Mouse (Mus musculus) limb, embryonic 12.5 days (tissue): ENCODE data around the gene Upf1. TPM values are rescaled to one million over a fixed set of nuclear protein-coding genes. Genes with fewer than 3 reads are reported as not detected.

Experiments used
- ATAC-seq: fragments of 200-750 bp; cut with Nextera tagmentation; 2 replicates; pipeline ENCODE4 v1.8.0; 2017; ENCODE audit warnings: low read depth, moderate TSS enrichment; ENCODE audit not compliant: insufficient number of reproducible peaks, insufficient read depth, low FRiP score, low TSS enrichment
- H3K27ac ChIP-seq: fragments of 300-500 bp; sonication (generic); 2 replicates; pipeline ENCODE4 v1.5.1; 2016; ENCODE audit warnings: mild to moderate bottlenecking, moderate library complexity
- H3K27me3 ChIP-seq: fragments of 300-500 bp; sonication (generic); 2 replicates; pipeline ENCODE4 v1.6.1; 2016; ENCODE audit warnings: mild to moderate bottlenecking, moderate library complexity
- H3K36me3 ChIP-seq: fragments of 300-500 bp; sonication (generic); 2 replicates; pipeline ENCODE4 v1.6.1; 2016; ENCODE audit warnings: mild to moderate bottlenecking, moderate library complexity
- H3K4me1 ChIP-seq: fragments of 300-500 bp; sonication (generic); replicated peaks from 2 replicates; pipeline ENCODE4 v1.6.1; 2016
- H3K4me2 ChIP-seq: fragments of 300-500 bp; sonication (generic); 2 replicates; pipeline ENCODE4 v1.6.1; 2016; ENCODE audit warnings: mild to moderate bottlenecking, moderate library complexity
- H3K4me3 ChIP-seq: fragments of 300-500 bp; sonication (generic); replicated peaks from 2 replicates; pipeline ENCODE4 v1.5.1; 2016; ENCODE audit warnings: mild to moderate bottlenecking
- H3K9ac ChIP-seq: fragments of 300-500 bp; sonication (generic); replicated peaks from 2 replicates; pipeline ENCODE4 v1.6.1; 2016; ENCODE audit warnings: mild to moderate bottlenecking, moderate library complexity
- H3K9me3 ChIP-seq: fragments of 300-500 bp; sonication (generic); 2 replicates; pipeline ENCODE4 v1.6.1; 2016; ENCODE audit warnings: mild to moderate bottlenecking, moderate library complexity
- WGBS: fragments of 180-500 bp; shearing (Covaris S2); methylation state at CpG from one replicate; pipeline ENCODE4 v1.1.7; 2016; 5-methylcytosine and 5-hydroxymethylcytosine counted together
- polyA plus RNA-seq: library from polyadenylated mRNA; unstranded; fragments of >200 nt; fragmentation: Nextera tagmentation; extraction: Ambion mirVana; gene quantifications from 2 replicates; pipeline ENCODE4 v1.2.1, GENCODE M21; 2016

Upf1 gene
- polyA plus RNA-seq, 1 experiment from 2014 or later: 32.5 TPM

- H3K27me3 ChIP-seq: no peaks in the 10 kb centered on the region
- H3K9ac ChIP-seq: no peak overlapping the region
- no peak for ATAC-seq
- H3K4me3 ChIP-seq: no peak overlapping the region
- peaks cover 14% of the 10 kb centered on the region for H3K36me3 ChIP-seq
- no peaks in the 10 kb centered on the region for H3K9me3 ChIP-seq
- H3K27ac ChIP-seq: peak overlapping the region; percentile 41; the same call in 1 of the 2 replicates
- H3K4me2 ChIP-seq: peak overlapping the region; percentile 80
- 82% methylated on average over 5 of the region's 5 CpGs for WGBS
- H3K4me1 ChIP-seq: peaks cover 32% of the 10 kb centered on the region
Observed at GRCm38 (mm10) chr8:70317872-70318271, 35.2 kb downstream of the Upf1 start.

GRCm38 (mm10) chr8:70316511-70317504, 36.3 kb downstream of the Upf1 start:
- WGBS: 13% methylated on average over 15 of the region's 15 CpGs
- peaks cover 25% of the 10 kb centered on the region for H3K36me3 ChIP-seq
- ATAC-seq: peak; percentile 72
- H3K27ac ChIP-seq: peak overlapping the region; percentile 84
- H3K9ac ChIP-seq: peak overlapping the region; percentile 72
- H3K4me1 ChIP-seq: peaks cover 32% of the 10 kb centered on the region
- H3K9me3 ChIP-seq: no peaks in the 10 kb centered on the region
- H3K4me2 ChIP-seq: peak overlapping the region; percentile 80
- no peaks in the 10 kb centered on the region for H3K27me3 ChIP-seq
- peak overlapping the region; percentile 63 for H3K4me3 ChIP-seq

GRCm38 (mm10) chr8:70315624-70316510, 37.2 kb downstream of the Upf1 start, which contains the start of gene Cers1:
Gene Cers1 (plus strand): TSS chr8:70315775.
- Histone ChIP-seq H3K4me1 (peaks cover 32% of the 10 kb centered on the region), H3K9me3 (no peaks in the 10 kb centered on the region), H3K9ac (peak within 1 kb of the TSS; percentile 72), H3K36me3 (peaks cover 34% of the 10 kb centered on the region), H3K4me2 (peak within 1 kb of the TSS; percentile 80), H3K4me3 (peak within 1 kb of the TSS; percentile 63), H3K27ac (peak within 1 kb of the TSS; percentile 84), H3K27me3 (no peaks in the 10 kb centered on the region)
- WGBS: 2% methylated on average over 66 of the region's 66 CpGs
- peak; percentile 49 for ATAC-seq

GRCm38 (mm10) chr8:70313399-70313798, 39.7 kb downstream of the Upf1 start:
- Histone ChIP-seq H3K9me3 (no peaks in the 10 kb centered on the region), H3K9ac (no peak overlapping the region), H3K36me3 (peaks cover 54% of the 10 kb centered on the region), H3K4me1 (peaks cover 32% of the 10 kb centered on the region), H3K4me2 (no peak overlapping the region), H3K4me3 (no peak overlapping the region), H3K27ac (no peak overlapping the region), H3K27me3 (no peaks in the 10 kb centered on the region)
- WGBS: 91% methylated on average over 2 of the region's 2 CpGs
- no peak for ATAC-seq

GRCm38 (mm10) chr8:70309311-70309710, 43.8 kb downstream of the Upf1 start:
- WGBS: 37% methylated on average over 2 of the region's 2 CpGs
- ATAC-seq: no peak
- no peak overlapping the region for H3K27ac ChIP-seq
- H3K9me3 ChIP-seq: no peaks in the 10 kb centered on the region
- no peaks in the 10 kb centered on the region for H3K4me1 ChIP-seq
- no peak overlapping the region for H3K9ac ChIP-seq
- H3K27me3 ChIP-seq: no peaks in the 10 kb centered on the region
- H3K4me2 ChIP-seq: no peak overlapping the region
- peaks cover 88% of the 10 kb centered on the region for H3K36me3 ChIP-seq
- no peak overlapping the region for H3K4me3 ChIP-seq

GRCm38 (mm10) chr8:70302901-70303300, 50.2 kb downstream of the Upf1 start:
- peak overlapping the region; percentile 76 for H3K9ac ChIP-seq
- peak overlapping the region; percentile 75 for H3K27ac ChIP-seq
- H3K4me2 ChIP-seq: peak overlapping the region; percentile 95
- H3K4me1 ChIP-seq: peaks cover 20% of the 10 kb centered on the region
- WGBS: 4% methylated on average over 16 of the region's 16 CpGs
- peak overlapping the region; percentile 77 for H3K4me3 ChIP-seq
- ATAC-seq: no peak
- H3K9me3 ChIP-seq: no peaks in the 10 kb centered on the region
- H3K27me3 ChIP-seq: no peaks in the 10 kb centered on the region
- peaks cover 59% of the 10 kb centered on the region for H3K36me3 ChIP-seq

- peak within 1 kb of the TSS; percentile 75 for H3K27ac ChIP-seq
- peak within 1 kb of the TSS; percentile 76 for H3K9ac ChIP-seq
- peak; percentile 79 for ATAC-seq
- no peaks in the 10 kb centered on the region for H3K9me3 ChIP-seq
- under 1% methylated on average over 40 of the region's 40 CpGs for WGBS
- peaks cover 20% of the 10 kb centered on the region for H3K4me1 ChIP-seq
- H3K4me3 ChIP-seq: peak within 1 kb of the TSS; percentile 77
- H3K27me3 ChIP-seq: no peaks in the 10 kb centered on the region
- H3K36me3 ChIP-seq: peaks cover 59% of the 10 kb centered on the region
- peak within 1 kb of the TSS; percentile 95 for H3K4me2 ChIP-seq
Observed at GRCm38 (mm10) chr8:70302358-70302890, 50.7 kb downstream of the Upf1 start, which contains the start of the genes Ddx49 and Cope. Gene Ddx49 (minus strand): TSS chr8:70302489. Gene Cope (plus strand): TSS chr8:70302518.

- H3K36me3 ChIP-seq: peaks cover 61% of the 10 kb centered on the region
Observed at GRCm38 (mm10) chr8:70300881-70301280, 52.2 kb downstream of the Upf1 start.

GRCm38 (mm10) chr8:70293988-70294405, 59.1 kb downstream of the Upf1 start:
- H3K36me3 ChIP-seq: peaks cover 98% of the 10 kb centered on the region
- H3K27me3 ChIP-seq: no peaks in the 10 kb centered on the region
- H3K4me3 ChIP-seq: no peak overlapping the region
- H3K9ac ChIP-seq: no peak overlapping the region
- 57% methylated on average over 5 of the region's 5 CpGs for WGBS
- H3K4me1 ChIP-seq: no peaks in the 10 kb centered on the region
- H3K4me2 ChIP-seq: no peak overlapping the region
- H3K27ac ChIP-seq: no peak overlapping the region
- no peaks in the 10 kb centered on the region for H3K9me3 ChIP-seq
- no peak for ATAC-seq

More at GRCm38 (mm10) chr8:70300881-70301280, 52.2 kb downstream of the Upf1 start:
- Histone ChIP-seq H3K9ac (no peak overlapping the region), H3K9me3 (no peaks in the 10 kb centered on the region), H3K4me1 (peaks cover 20% of the 10 kb centered on the region), H3K27me3 (no peaks in the 10 kb centered on the region), H3K27ac (no peak overlapping the region), H3K4me2 (peak overlapping the region; percentile 95; the same call in 1 of the 2 replicates), H3K4me3 (peak overlapping the region; percentile 77; the same call in 1 of the 2 replicates)
- ATAC-seq: no peak
- whole genome bisulfite sequencing: 88% methylated on average over 3 of the region's 3 CpGs

- H3K4me2 ChIP-seq: no peak overlapping the region
- H3K4me1 ChIP-seq: peaks cover 19% of the 10 kb centered on the region
- WGBS: 91% methylated on average over 8 of the region's 8 CpGs
- peaks cover 74% of the 10 kb centered on the region for H3K36me3 ChIP-seq
- H3K9ac ChIP-seq: no peak overlapping the region
- H3K4me3 ChIP-seq: no peak overlapping the region
- no peak for ATAC-seq
- H3K27ac ChIP-seq: no peak overlapping the region
- no peaks in the 10 kb centered on the region for H3K27me3 ChIP-seq
- H3K9me3 ChIP-seq: peaks cover 12% of the 10 kb centered on the region
Observed at GRCm38 (mm10) chr8:70286737-70287136, 66.3 kb downstream of the Upf1 start.
